Comparison of ENCODE assay signal across 8 mouse cellular contexts in genomic region chr7:143548231-143548961, GRCm38 (mm10). TPM values are rescaled to one million over a fixed set of nuclear protein-coding genes. Genes with fewer than 3 reads are reported as not detected.
DNase-seq lines count a peak whose midpoint lies in the region; ATAC-seq and TF ChIP-seq lines count a peak whose summit lies in the region.

No protein-coding gene starts in this region.

- TF ChIP-seq CTCF in E14TG2a.4 (conservative IDR thresholded peaks at IDR 0.05; ENCODE audit: low read length), result no peak
- TF ChIP-seq CTCF in stomach, postnatal 0 days (IDR thresholded peaks at IDR 0.05; ENCODE audit: low read depth), result no peak

- ATAC-seq in kidney, embryonic 14.5 days (ENCODE audit: low FRiP score, low TSS enrichment), result peak; percentile 82
- peak; percentile 86 for ATAC-seq in stomach, postnatal 0 days (ENCODE audit: low FRiP score, low TSS enrichment)

- DNase-seq in kidney, postnatal 14 days, result no peak
- no peak for DNase-seq in hindbrain, embryonic 10.5 days (ENCODE audit: low spot score)
- DNase-seq in lung, postnatal 25 days (ENCODE audit: low spot score), result peak; percentile 56
- DNase-seq in stomach, postnatal 0 days (ENCODE audit: low spot score), result no peak
- DNase-seq in cerebellum, adult 18-20 months, result no peak

- no peaks in the 10 kb centered on the region for H3K9me3 ChIP-seq in kidney, embryonic 14.5 days (ENCODE audit: control insufficient read depth, low read length)
- H3K9me3 ChIP-seq in E14TG2a.4 (ENCODE audit: low read length), result no peaks in the 10 kb centered on the region
- H3K9me3 ChIP-seq in hindbrain, embryonic 10.5 days, result no peaks in the 10 kb centered on the region
- H3K9me3 ChIP-seq in stomach, postnatal 0 days (ENCODE audit: control insufficient read depth, low read length), result no peaks in the 10 kb centered on the region

- no peak for TF ChIP-seq EP300 in stomach, postnatal 0 days (optimal IDR thresholded peaks at IDR 0.05)

- no peaks in the 10 kb centered on the region for H3K27me3 ChIP-seq in kidney, embryonic 14.5 days (ENCODE audit: control insufficient read depth, insufficient read depth, low read length)
- no peaks in the 10 kb centered on the region for H3K27me3 ChIP-seq in E14TG2a.4 (ENCODE audit: insufficient read depth, low read length)
- H3K27me3 ChIP-seq in hindbrain, embryonic 10.5 days (ENCODE audit: insufficient read depth, poor library complexity, severe bottlenecking), result no peaks in the 10 kb centered on the region
- H3K27me3 ChIP-seq in stomach, postnatal 0 days (ENCODE audit: control insufficient read depth, insufficient read depth, low read length), result no peaks in the 10 kb centered on the region

- H3K4me1 ChIP-seq in kidney, embryonic 14.5 days (ENCODE audit: control insufficient read depth, insufficient read depth, low read length), result peaks cover 26% of the 10 kb centered on the region
- H3K4me1 ChIP-seq in E14TG2a.4 (replicated peaks; ENCODE audit: low read depth, low read length), result peaks cover 53% of the 10 kb centered on the region
- peaks cover 3% of the 10 kb centered on the region; the same call in 1 of the 2 replicates for H3K4me1 ChIP-seq in brown adipose tissue, adult 24 weeks (ENCODE audit: control insufficient read depth, insufficient read depth, insufficient read length, low read length)
- peaks cover 35% of the 10 kb centered on the region for H3K4me1 ChIP-seq in hindbrain, embryonic 10.5 days (replicated peaks)
- H3K4me1 ChIP-seq in stomach, postnatal 0 days (replicated peaks; ENCODE audit: control insufficient read depth, insufficient read depth), result 0 out of 2 replicates have a peak, but pooled peaks cover 2% of the 10 kb centered on the region

- peak overlapping the region; percentile 82 for H3K4me2 ChIP-seq in kidney, embryonic 14.5 days (replicated peaks; ENCODE audit: low read depth, low read length)
- peak overlapping the region; percentile 75 for H3K4me2 ChIP-seq in stomach, postnatal 0 days (replicated peaks; ENCODE audit: low read depth)

- WGBS in kidney, embryonic 14.5 days, result under 1% methylated on average over 37 of the region's 63 CpGs
- whole genome bisulfite sequencing in hindbrain, embryonic 10.5 days, result under 1% methylated on average over 63 of the region's 63 CpGs
- under 1% methylated on average over 42 of the region's 63 CpGs for WGBS in stomach, postnatal 0 days

- peaks cover 8% of the 10 kb centered on the region; the same call in 1 of the 2 replicates for H3K36me3 ChIP-seq in kidney, embryonic 14.5 days (ENCODE audit: control insufficient read depth, insufficient read depth, low read length)
- peaks cover 42% of the 10 kb centered on the region for H3K36me3 ChIP-seq in E14TG2a.4 (ENCODE audit: insufficient read depth, low read length)
- peaks cover 31% of the 10 kb centered on the region for H3K36me3 ChIP-seq in hindbrain, embryonic 10.5 days
- H3K36me3 ChIP-seq in stomach, postnatal 0 days (ENCODE audit: control insufficient read depth, insufficient read depth, low read length), result no peaks in the 10 kb centered on the region

- H3K4me3 ChIP-seq in kidney, embryonic 14.5 days (ENCODE audit: low read length), result peak overlapping the region; percentile 97
- H3K4me3 ChIP-seq in E14TG2a.4 (replicated peaks; ENCODE audit: low read length), result peak overlapping the region; percentile 97
- peak overlapping the region; percentile 88 for H3K4me3 ChIP-seq in brown adipose tissue, adult 24 weeks (ENCODE audit: insufficient read depth, low read depth, low read length)
- H3K4me3 ChIP-seq in hindbrain, embryonic 10.5 days, result peak overlapping the region; percentile 96
- peak overlapping the region; percentile 94 for H3K4me3 ChIP-seq in stomach, postnatal 0 days (ENCODE audit: low read depth, low read length)

- peak overlapping the region; percentile 93 for H3K9ac ChIP-seq in kidney, embryonic 14.5 days (ENCODE audit: low read depth, low read length)
- peak overlapping the region; percentile 90 for H3K9ac ChIP-seq in stomach, postnatal 0 days (ENCODE audit: low read length)

- H3K27ac ChIP-seq in kidney, embryonic 14.5 days (ENCODE audit: low read depth, low read length), result peak overlapping the region; percentile 96
- H3K27ac ChIP-seq in brown adipose tissue, adult 24 weeks (replicated peaks; ENCODE audit: low read depth, low read length), result peak overlapping the region; percentile 92
- peak overlapping the region; percentile 97 for H3K27ac ChIP-seq in hindbrain, embryonic 10.5 days
- peak overlapping the region; percentile 97 for H3K27ac ChIP-seq in stomach, postnatal 0 days (replicated peaks)

RNA-seq across cellular contexts. Expression of gene Nap1l4, which starts 0.5 kb away (rescaled TPM):
- 138 and 158 TPM in 2 replicates for polyA plus RNA-seq in kidney, embryonic 14.5 days (2014; fragmentation: Nextera tagmentation; extraction: Ambion mirVana)
- 119 and 172 TPM in 2 replicates for polyA plus RNA-seq in brown adipose tissue, adult 24 weeks (2012; ENCODE audit: insufficient read depth, insufficient read length, missing spikeins)
- 365 and 372 TPM in 2 replicates for polyA plus RNA-seq in hindbrain, embryonic 10.5 days (2016; fragmentation: Nextera tagmentation; extraction: Ambion mirVana)
- 98.5 and 99.4 TPM in 2 replicates for polyA plus RNA-seq in stomach, postnatal 0 days (2015; fragmentation: Nextera tagmentation; extraction: Ambion mirVana)

RNA-seq across cellular contexts. Expression of gene Phlda2, which starts 45.4 kb away (rescaled TPM):
- 7.3 and 10.6 TPM in 2 replicates for polyA plus RNA-seq in kidney, embryonic 14.5 days (2014; fragmentation: Nextera tagmentation; extraction: Ambion mirVana)
- not detected in 2 replicates for polyA plus RNA-seq in brown adipose tissue, adult 24 weeks (2012; ENCODE audit: insufficient read depth, insufficient read length, missing spikeins)
- polyA plus RNA-seq in hindbrain, embryonic 10.5 days (2016; fragmentation: Nextera tagmentation; extraction: Ambion mirVana), result 0.92 and 1.5 TPM in 2 replicates
- 15.3 and 16.8 TPM in 2 replicates for polyA plus RNA-seq in stomach, postnatal 0 days (2015; fragmentation: Nextera tagmentation; extraction: Ambion mirVana)

RNA-seq across cellular contexts. Expression of gene Cars, which starts 51.5 kb away (rescaled TPM):
- 47.0 and 64.4 TPM in 2 replicates for polyA plus RNA-seq in kidney, embryonic 14.5 days (2014; fragmentation: Nextera tagmentation; extraction: Ambion mirVana)
- 15.3 and 38.5 TPM in 2 replicates for polyA plus RNA-seq in brown adipose tissue, adult 24 weeks (2012; ENCODE audit: insufficient read depth, insufficient read length, missing spikeins)
- polyA plus RNA-seq in hindbrain, embryonic 10.5 days (2016; fragmentation: Nextera tagmentation; extraction: Ambion mirVana), result 75.5 and 77.0 TPM in 2 replicates
- polyA plus RNA-seq in stomach, postnatal 0 days (2015; fragmentation: Nextera tagmentation; extraction: Ambion mirVana), result 45.5 and 53.7 TPM in 2 replicates
